Mouse (Mus musculus) forebrain, embryonic 10.5 days (tissue): Measurements from ENCODE around the gene Opcml. TPM values are rescaled to one million over a fixed set of nuclear protein-coding genes. Genes with fewer than 3 reads are reported as not detected.

Source experiments
- DNase-seq: peaks from one replicate; pipeline ENCODE4 v3.0.0-alpha.2; 2017; ENCODE audit warnings: low spot score; ENCODE audit errors: extremely low spot score
- H3K27ac ChIP-seq: fragments of 300-500 bp; sonication (generic); 2 replicates; pipeline ENCODE4 v1.5.1; 2016; ENCODE audit warnings: mild to moderate bottlenecking
- H3K27me3 ChIP-seq: fragments of 300-500 bp; sonication (generic); 2 replicates; pipeline ENCODE4 v1.6.1; 2016; ENCODE audit warnings: mild to moderate bottlenecking; ENCODE audit not compliant: poor library complexity, severe bottlenecking
- H3K36me3 ChIP-seq: fragments of 300-500 bp; sonication (generic); replicated peaks from 2 replicates; pipeline ENCODE4 v1.6.1; 2016; ENCODE audit warnings: mild to moderate bottlenecking, moderate library complexity
- H3K4me1 ChIP-seq: fragments of 300-500 bp; sonication (generic); 2 replicates; pipeline ENCODE4 v1.6.1; 2016
- H3K4me3 ChIP-seq: fragments of 300-500 bp; sonication (generic); 2 replicates; pipeline ENCODE4 v1.5.1; 2016; ENCODE audit warnings: mild to moderate bottlenecking, moderate library complexity
- H3K9me3 ChIP-seq: fragments of 300-500 bp; sonication (generic); 2 replicates; pipeline ENCODE4 v1.6.1; 2016; ENCODE audit warnings: mild to moderate bottlenecking, moderate library complexity
- WGBS: fragments of 180-500 bp; shearing (Covaris S2); methylation state at CpG from one replicate; pipeline ENCODE4 v1.1.7; 2016; 5-methylcytosine and 5-hydroxymethylcytosine counted together
- polyA plus RNA-seq: library from polyadenylated mRNA; unstranded; fragments of >200 nt; fragmentation: Nextera tagmentation; extraction: Ambion mirVana; gene quantifications from 2 replicates; pipeline ENCODE4 v1.2.1, GENCODE M21; 2016

The Opcml gene
- polyA plus RNA-seq, 1 experiment from 2014 or later = 1.4 TPM

DNA sequence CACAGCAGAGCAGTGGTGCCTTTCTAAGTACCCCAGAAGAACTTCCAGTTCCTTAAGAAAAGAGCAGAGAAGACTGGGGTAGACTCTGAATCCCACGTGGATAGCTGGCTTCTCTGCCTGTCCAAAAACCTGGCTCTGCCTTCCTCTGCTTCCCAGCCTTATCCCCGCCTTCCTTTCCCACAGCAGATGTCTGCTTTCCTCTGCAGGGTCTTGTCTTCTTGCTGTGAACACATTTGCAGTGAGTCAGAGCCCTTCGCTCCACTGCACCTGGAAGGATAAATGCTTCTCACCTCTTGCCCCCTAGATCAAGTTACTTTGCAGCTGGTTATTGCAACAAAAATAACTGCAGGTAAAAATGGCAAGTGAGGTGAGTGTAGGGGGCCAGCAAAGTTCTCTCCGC is 290.1 kb downstream of the Opcml start:
- WGBS = 72% methylated on average over 4 of the region's 4 CpGs
- peaks cover 23% of the 10 kb centered on the region for H3K4me1 ChIP-seq
- H3K9me3 ChIP-seq = no peaks in the 10 kb centered on the region
- no peak overlapping the region for H3K27ac ChIP-seq
- DNase-seq = no peak
- no peaks in the 10 kb centered on the region for H3K36me3 ChIP-seq
- H3K4me3 ChIP-seq = no peak overlapping the region
- H3K27me3 ChIP-seq = no peaks in the 10 kb centered on the region

DNA sequence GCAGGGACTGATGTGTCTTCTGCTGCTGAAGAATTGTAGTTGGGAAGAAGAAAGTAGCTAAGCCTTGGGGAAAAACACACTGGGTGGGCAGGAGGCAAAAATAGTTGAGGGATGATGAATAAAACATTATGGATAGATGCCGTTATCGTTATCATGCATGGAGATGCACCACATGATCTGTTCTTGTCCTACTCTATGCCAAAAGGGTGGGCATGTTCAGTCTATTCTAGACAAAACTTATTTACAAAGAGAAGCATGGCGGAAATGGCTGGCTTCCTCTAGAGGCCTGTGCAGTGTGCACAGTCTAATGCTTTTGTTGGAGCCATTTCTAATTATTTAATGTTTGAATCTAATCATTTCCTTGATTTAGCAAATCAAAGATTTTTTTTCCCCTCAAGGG is 293.2 kb downstream of the Opcml start:
- 84% methylated on average over 3 of the region's 3 CpGs for WGBS
- DNase-seq = no peak
- Histone ChIP-seq H3K4me3 (no peak overlapping the region), H3K4me1 (peaks cover 25% of the 10 kb centered on the region), H3K36me3 (no peaks in the 10 kb centered on the region), H3K27me3 (no peaks in the 10 kb centered on the region), H3K9me3 (no peaks in the 10 kb centered on the region), H3K27ac (no peak overlapping the region)

DNA sequence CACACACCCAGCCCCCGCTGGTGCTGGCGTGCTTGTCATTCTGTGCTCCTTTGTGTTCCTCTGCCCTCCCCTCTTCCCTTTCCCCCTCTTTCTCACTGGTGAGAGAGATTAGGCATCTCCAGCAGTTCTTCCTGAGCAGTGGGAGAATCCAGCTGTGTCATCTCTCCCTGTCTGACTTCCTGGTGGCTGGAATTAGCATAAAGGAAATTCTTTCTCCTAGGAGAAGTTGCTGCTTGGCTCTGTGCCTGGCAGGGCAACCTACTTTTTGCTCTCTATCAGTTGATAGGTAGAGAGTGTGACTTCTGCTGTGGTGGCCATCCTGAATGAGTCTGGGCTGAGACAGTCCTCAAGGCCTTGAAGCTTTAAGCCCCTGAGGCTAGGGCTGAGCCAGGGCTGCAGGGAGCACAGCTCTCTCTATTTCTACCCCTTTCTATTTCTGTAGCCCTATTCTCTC is 293.7 kb downstream of the Opcml start:
- no peak for DNase-seq
- Histone ChIP-seq H3K4me3 (no peak overlapping the region), H3K27me3 (no peaks in the 10 kb centered on the region), H3K9me3 (no peaks in the 10 kb centered on the region), H3K27ac (peak overlapping the region; percentile 51), H3K4me1 (peaks cover 25% of the 10 kb centered on the region), H3K36me3 (no peaks in the 10 kb centered on the region)
- 10% methylated on average over 2 of the region's 2 CpGs for WGBS

DNA sequence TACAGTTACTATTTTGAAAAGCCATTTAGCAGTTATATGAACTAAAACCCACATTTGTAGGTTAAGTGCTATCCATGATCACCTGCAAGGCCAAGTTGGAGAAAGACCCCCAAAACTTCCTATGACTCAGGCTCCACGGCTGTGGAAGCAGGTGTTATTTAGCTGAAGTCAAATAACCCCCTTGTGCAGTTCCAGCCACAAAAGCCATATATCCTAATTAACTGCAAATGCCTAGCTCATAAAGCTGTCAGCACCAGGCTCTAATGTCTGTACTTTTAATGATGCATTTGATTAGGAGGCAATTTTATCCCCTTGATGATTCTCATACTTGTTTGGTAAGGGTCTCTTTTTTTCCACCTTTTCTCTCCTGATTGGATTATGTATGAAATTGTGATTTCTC is 300.8 kb downstream of the Opcml start:
- no peak for DNase-seq
- WGBS = 83% methylated on average over 1 of the region's 1 CpGs
- no peak overlapping the region for H3K27ac ChIP-seq

DNA sequence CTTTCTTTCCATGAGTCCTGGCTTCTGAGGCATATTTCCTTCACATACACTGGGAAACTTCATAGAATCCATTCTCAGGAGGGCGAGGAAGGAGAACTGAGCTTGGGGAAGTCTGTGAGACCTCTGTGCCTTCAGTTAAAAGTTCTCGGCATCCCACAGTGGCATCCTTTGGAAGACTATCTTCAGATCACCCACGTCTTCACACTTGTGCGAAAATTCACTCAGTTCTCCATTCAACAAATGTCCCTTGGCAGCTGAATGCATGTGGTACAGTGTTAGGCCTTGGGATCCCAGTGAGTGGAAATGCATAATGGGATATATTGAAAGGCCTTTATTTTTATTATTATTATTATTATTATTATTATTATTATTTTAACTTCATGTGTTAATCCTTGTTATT is 304.1 kb downstream of the Opcml start:
- Histone ChIP-seq H3K4me1 (no peaks in the 10 kb centered on the region), H3K27ac (no peak overlapping the region), H3K9me3 (no peaks in the 10 kb centered on the region), H3K4me3 (no peak overlapping the region), H3K27me3 (no peaks in the 10 kb centered on the region), H3K36me3 (no peaks in the 10 kb centered on the region)
- DNase-seq = no peak
- 92% methylated on average over 4 of the region's 4 CpGs for WGBS

More for the DNA sequence above, 300.8 kb downstream of the Opcml start:
- H3K27me3 ChIP-seq = no peaks in the 10 kb centered on the region
- H3K4me1 ChIP-seq = no peaks in the 10 kb centered on the region
- H3K36me3 ChIP-seq = no peaks in the 10 kb centered on the region
- H3K9me3 ChIP-seq = no peaks in the 10 kb centered on the region
- H3K4me3 ChIP-seq = no peak overlapping the region

DNA sequence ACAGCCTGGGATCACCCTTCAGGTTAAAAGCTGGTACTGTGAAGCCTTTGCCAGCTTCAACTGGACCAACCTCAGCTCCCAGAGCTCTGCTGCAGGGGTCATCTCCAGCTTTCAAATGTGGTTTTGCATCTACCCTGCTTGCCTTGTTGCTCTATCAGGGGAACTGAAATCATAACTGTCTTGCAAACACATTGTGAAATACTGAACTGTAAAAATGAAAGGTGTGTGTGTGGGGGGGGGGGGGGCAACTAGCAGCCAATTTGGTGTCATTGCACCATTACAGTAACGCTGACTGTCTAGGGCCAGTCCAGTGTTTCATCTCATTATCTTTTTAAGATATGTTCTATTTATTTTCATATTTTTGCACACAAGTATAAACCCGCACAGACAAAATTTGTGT is 305.6 kb downstream of the Opcml start:
- WGBS = 97% methylated on average over 2 of the region's 2 CpGs
- H3K4me3 ChIP-seq = no peak overlapping the region
- DNase-seq = no peak
- H3K4me1 ChIP-seq = no peaks in the 10 kb centered on the region
- H3K9me3 ChIP-seq = no peaks in the 10 kb centered on the region
- H3K27ac ChIP-seq = no peak overlapping the region
- no peaks in the 10 kb centered on the region for H3K27me3 ChIP-seq
- no peaks in the 10 kb centered on the region for H3K36me3 ChIP-seq

DNA sequence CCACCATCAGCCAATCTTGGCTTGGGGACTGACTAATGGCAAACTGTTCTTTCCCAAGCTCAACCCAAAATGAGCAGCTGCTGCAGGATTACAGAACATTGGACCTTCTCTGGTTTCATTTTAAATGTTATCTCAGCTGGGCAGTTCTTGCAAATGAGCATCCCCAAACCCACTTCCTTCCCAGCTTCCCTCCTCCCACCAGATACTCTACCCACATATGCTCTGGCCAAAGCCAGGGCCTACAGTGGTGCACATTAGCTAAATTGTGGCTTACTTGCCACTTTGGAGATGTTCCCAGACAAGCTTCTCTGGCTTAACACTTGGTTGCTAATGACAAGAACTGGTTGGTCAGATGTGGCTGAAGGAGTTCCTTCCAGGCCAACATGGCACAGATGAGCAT is 311.4 kb downstream of the Opcml start:
- no peaks in the 10 kb centered on the region for H3K27me3 ChIP-seq
- H3K4me3 ChIP-seq = no peak overlapping the region
- no peak overlapping the region for H3K27ac ChIP-seq
- H3K4me1 ChIP-seq = no peaks in the 10 kb centered on the region
- H3K36me3 ChIP-seq = no peaks in the 10 kb centered on the region
- DNase-seq = no peak
- H3K9me3 ChIP-seq = no peaks in the 10 kb centered on the region

DNA sequence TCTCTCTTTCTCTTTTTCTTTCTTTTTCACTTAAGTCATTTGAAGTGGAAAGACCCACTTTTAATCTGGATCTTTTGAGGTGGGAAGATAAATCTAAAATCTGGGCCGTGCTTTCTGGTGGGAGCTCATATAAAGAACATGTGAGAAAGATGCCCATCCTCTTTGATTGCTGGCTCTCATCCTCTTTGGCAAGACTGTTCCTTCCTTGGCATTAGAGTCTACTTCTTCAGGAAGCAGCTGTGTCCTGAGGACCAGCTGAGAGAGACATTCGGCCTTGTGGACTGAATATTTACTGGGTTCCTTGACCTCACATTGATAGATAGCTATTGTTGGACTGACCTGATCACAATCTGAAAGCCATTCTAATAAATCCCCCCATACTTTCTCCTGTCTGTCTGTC is 331.3 kb downstream of the Opcml start:
- Histone ChIP-seq H3K4me3 (no peak overlapping the region), H3K36me3 (no peaks in the 10 kb centered on the region), H3K9me3 (no peaks in the 10 kb centered on the region), H3K27ac (no peak overlapping the region), H3K27me3 (no peaks in the 10 kb centered on the region), H3K4me1 (peaks cover 9% of the 10 kb centered on the region)
- WGBS = 88% methylated on average over 2 of the region's 2 CpGs
- DNase-seq = no peak

DNA sequence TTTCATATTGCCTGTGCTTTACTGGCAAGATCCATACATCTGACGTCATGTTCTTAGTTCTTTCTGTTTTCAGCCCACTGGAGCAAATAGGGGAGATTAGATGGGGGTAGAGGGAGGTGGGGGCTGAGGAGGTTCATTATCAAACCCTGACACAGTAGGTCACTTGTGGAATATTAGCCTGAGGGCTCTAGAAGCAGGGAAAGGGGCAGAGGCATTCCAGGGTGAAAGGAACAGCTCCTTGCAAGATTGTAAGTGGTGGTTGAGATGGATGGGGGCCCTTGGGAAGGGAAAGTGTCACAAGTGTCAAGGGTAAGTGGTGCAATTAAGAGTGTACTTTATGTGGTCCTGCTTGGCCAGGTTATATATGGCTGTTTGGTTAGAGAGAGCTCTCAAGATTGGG is 338.2 kb downstream of the Opcml start:
- 53% methylated on average over 1 of the region's 1 CpGs for WGBS
- Histone ChIP-seq H3K4me3 (no peak overlapping the region), H3K27ac (no peak overlapping the region), H3K27me3 (no peaks in the 10 kb centered on the region), H3K36me3 (no peaks in the 10 kb centered on the region), H3K4me1 (peaks cover 14% of the 10 kb centered on the region), H3K9me3 (no peaks in the 10 kb centered on the region)
- DNase-seq = no peak

DNA sequence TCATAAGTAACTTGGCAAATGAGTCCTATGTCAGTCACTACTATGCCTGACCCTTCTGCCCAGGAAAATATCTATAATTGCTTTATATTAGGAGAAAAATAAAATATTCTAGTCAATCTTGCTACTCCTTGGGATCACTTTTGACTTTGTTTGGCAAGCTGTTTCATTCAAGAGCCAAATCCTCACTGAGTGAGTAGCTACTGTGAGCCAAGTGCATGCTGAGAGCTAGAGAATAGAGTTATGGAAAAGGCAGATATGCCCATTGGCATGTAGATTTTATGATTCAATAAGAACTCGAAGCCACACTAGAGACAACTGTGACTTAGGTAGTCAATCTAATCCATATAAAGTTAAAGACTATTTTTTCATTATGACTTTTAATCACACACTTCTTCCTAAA is 340.9 kb downstream of the Opcml start:
- Histone ChIP-seq H3K27me3 (no peaks in the 10 kb centered on the region), H3K36me3 (no peaks in the 10 kb centered on the region), H3K9me3 (no peaks in the 10 kb centered on the region), H3K27ac (no peak overlapping the region), H3K4me3 (no peak overlapping the region), H3K4me1 (peaks cover 13% of the 10 kb centered on the region)
- WGBS = 78% methylated on average over 1 of the region's 1 CpGs
- no peak for DNase-seq

DNA sequence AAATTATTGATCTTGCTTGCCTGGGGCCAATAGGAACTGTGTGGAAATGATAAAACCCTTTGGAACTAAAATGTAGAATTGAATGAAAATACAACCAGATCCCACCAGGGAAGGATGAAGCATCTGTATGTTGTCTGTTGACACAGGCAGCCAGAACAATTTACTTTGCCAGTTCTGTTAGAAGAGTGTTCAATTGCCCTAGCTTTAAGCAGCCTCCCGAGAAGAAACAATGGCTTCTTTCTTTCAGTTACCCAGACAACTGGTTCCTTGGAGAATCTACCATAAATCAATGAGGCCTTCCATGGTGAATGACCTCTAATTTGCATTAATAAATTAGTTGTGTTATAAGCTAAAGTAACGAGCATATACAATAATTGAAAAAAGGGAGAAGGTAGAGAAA is 346.0 kb downstream of the Opcml start:
- H3K36me3 ChIP-seq = no peaks in the 10 kb centered on the region
- H3K9me3 ChIP-seq = no peaks in the 10 kb centered on the region
- no peak overlapping the region for H3K27ac ChIP-seq
- no peak overlapping the region for H3K4me3 ChIP-seq
- DNase-seq = no peak
- peaks cover 9% of the 10 kb centered on the region for H3K4me1 ChIP-seq
- H3K27me3 ChIP-seq = no peaks in the 10 kb centered on the region
- 18% methylated on average over 2 of the region's 2 CpGs for WGBS

DNA sequence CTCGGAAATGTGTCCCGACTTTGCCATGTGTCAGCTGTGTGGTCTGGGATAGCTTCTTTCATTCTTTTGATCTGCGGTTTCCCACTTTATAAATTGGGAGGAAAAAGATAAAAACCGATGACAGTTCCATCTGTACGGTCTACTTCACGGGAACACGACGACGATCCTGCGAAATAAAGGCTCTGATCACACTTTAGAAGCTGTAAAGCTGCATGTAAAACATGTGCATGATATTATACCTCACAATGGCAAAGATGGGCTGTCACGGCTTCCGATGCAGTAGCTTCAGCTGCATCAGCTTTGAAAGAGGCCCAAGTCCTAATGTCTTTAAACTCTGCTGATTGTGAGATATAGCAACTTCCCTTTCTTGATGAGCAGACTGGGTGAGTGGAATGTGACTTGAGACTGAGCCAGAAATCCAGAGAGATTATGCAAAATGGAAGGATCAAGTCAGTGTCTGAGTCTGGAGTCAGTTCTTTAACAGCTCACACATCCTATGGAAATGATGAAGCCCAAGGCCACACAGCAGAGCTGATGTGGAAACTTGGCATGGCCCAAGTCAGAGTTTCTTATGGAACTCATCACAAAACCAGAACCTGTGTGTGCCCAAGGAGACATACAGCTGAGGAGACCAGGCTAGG is 349.5 kb downstream of the Opcml start:
- H3K4me3 ChIP-seq = no peak overlapping the region
- H3K9me3 ChIP-seq = no peaks in the 10 kb centered on the region
- DNase-seq = no peak
- H3K27me3 ChIP-seq = no peaks in the 10 kb centered on the region
- peaks cover 9% of the 10 kb centered on the region for H3K4me1 ChIP-seq
- WGBS = 94% methylated on average over 12 of the region's 12 CpGs
- H3K36me3 ChIP-seq = no peaks in the 10 kb centered on the region
- H3K27ac ChIP-seq = no peak overlapping the region

DNA sequence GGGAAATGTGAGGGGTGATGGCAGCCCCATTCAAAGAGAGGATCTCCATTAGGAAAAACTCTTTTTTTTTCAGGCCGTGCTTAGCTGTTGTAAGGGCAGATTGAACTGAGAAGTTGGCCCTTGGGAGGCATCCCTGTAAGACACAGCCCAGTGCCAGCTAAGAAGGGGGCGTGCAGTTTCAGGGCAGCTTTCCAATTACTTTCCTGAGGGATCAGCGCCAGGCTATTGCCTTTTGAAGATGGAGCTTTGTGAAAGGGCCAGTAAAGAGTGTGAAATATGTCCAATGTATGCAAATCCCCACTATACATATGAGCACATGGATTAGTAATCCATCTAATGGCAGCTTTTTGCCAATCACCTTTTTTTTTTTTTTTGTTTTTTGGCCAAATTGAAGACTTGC is 358.9 kb downstream of the Opcml start:
- no peaks in the 10 kb centered on the region for H3K36me3 ChIP-seq
- 88% methylated on average over 3 of the region's 3 CpGs for WGBS
- no peaks in the 10 kb centered on the region for H3K9me3 ChIP-seq
- no peak overlapping the region for H3K4me3 ChIP-seq
- H3K27me3 ChIP-seq = no peaks in the 10 kb centered on the region
- no peak overlapping the region for H3K27ac ChIP-seq
- no peaks in the 10 kb centered on the region for H3K4me1 ChIP-seq
- no peak for DNase-seq

DNA sequence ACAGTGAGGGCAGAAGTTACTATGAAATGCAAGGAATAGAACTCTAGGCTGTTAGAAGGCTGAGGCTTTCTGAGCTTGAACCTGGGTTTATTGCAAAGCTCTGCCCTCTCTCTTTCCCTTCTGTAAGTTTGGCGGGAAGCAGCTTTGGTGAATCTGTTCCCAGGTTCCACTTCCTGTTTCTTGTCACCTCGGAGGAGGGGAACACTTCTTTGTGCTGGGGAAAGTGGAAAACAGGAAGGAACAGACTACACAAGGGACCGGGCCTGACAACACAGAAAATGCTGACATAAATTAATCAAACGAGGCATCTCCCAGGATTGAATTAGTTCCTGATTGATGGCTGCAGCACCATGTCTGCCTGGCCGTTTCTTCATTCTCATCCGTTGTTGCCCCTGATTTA is 363.2 kb downstream of the Opcml start:
- no peak for DNase-seq
- Histone ChIP-seq H3K27ac (no peak overlapping the region), H3K36me3 (no peaks in the 10 kb centered on the region), H3K4me3 (no peak overlapping the region), H3K9me3 (no peaks in the 10 kb centered on the region), H3K27me3 (no peaks in the 10 kb centered on the region), H3K4me1 (no peaks in the 10 kb centered on the region)
- 79% methylated on average over 6 of the region's 6 CpGs for WGBS
